Mouse (Mus musculus): ENCODE data around the gene Fut8. TPM values are rescaled to one million over a fixed set of nuclear protein-coding genes. Genes with fewer than 3 reads are reported as not detected.

Fut8 gene
- polyA plus RNA-seq, 1 experiment from 2014 or later = 69.5 TPM

- H3K9ac ChIP-seq (ENCODE audit: low read depth, low read length) = no peak overlapping the region
- ATAC-seq = no peak
- H3K27me3 ChIP-seq (ENCODE audit: control insufficient read depth, insufficient read depth, low read depth, low read length) = no peaks in the 10 kb centered on the region
- H3K4me1 ChIP-seq (ENCODE audit: control insufficient read depth, insufficient read depth, low read length) = no peaks in the 10 kb centered on the region
- H3K27ac ChIP-seq (ENCODE audit: low read length) = no peak overlapping the region
- H3K4me2 ChIP-seq (ENCODE audit: low read length) = no peak overlapping the region
- no peaks in the 10 kb centered on the region for H3K9me3 ChIP-seq (replicated peaks; ENCODE audit: control insufficient read depth, low read length, poor library complexity, severe bottlenecking)
- H3K4me3 ChIP-seq (ENCODE audit: low read depth, low read length) = no peak overlapping the region
- H3K36me3 ChIP-seq (ENCODE audit: control insufficient read depth, insufficient read depth, low read length) = no peaks in the 10 kb centered on the region
- WGBS = 43% methylated on average over 2 of the region's 2 CpGs
These were observed 198.8 kb downstream of the Fut8 start for GRCm38 (mm10) chr12:77436733-77437132.

- no peak overlapping the region for H3K4me3 ChIP-seq (ENCODE audit: low read depth, low read length)
- H3K9ac ChIP-seq (ENCODE audit: low read depth, low read length) = no peak overlapping the region
- no peaks in the 10 kb centered on the region for H3K9me3 ChIP-seq (replicated peaks; ENCODE audit: control insufficient read depth, low read length, poor library complexity, severe bottlenecking)
- ATAC-seq = no peak
- no peak overlapping the region for H3K4me2 ChIP-seq (ENCODE audit: low read length)
- H3K27ac ChIP-seq (ENCODE audit: low read length) = no peak overlapping the region
- no peaks in the 10 kb centered on the region for H3K27me3 ChIP-seq (ENCODE audit: control insufficient read depth, insufficient read depth, low read depth, low read length)
- WGBS = 84% methylated on average over 2 of the region's 2 CpGs
- peaks cover 3% of the 10 kb centered on the region for H3K36me3 ChIP-seq (ENCODE audit: control insufficient read depth, insufficient read depth, low read length)
- peaks cover 4% of the 10 kb centered on the region; the same call in 1 of the 2 replicates for H3K4me1 ChIP-seq (ENCODE audit: control insufficient read depth, insufficient read depth, low read length)
These were observed 212.9 kb downstream of the Fut8 start for GRCm38 (mm10) chr12:77450816-77451215.

GRCm38 (mm10) chr12:77466178-77466577 is 228.3 kb downstream of the Fut8 start:
- WGBS = 92% methylated on average over 1 of the region's 1 CpGs
- Histone ChIP-seq H3K36me3 (ENCODE audit: control insufficient read depth, insufficient read depth, low read length) (no peaks in the 10 kb centered on the region), H3K27ac (ENCODE audit: low read length) (no peak overlapping the region), H3K27me3 (ENCODE audit: control insufficient read depth, insufficient read depth, low read depth, low read length) (no peaks in the 10 kb centered on the region), H3K9ac (ENCODE audit: low read depth, low read length) (no peak overlapping the region), H3K9me3 (replicated peaks; ENCODE audit: control insufficient read depth, low read length, poor library complexity, severe bottlenecking) (no peaks in the 10 kb centered on the region), H3K4me3 (ENCODE audit: low read depth, low read length) (no peak overlapping the region), H3K4me1 (ENCODE audit: control insufficient read depth, insufficient read depth, low read length) (no peaks in the 10 kb centered on the region), H3K4me2 (ENCODE audit: low read length) (no peak overlapping the region)
- ATAC-seq = no peak

DNA sequence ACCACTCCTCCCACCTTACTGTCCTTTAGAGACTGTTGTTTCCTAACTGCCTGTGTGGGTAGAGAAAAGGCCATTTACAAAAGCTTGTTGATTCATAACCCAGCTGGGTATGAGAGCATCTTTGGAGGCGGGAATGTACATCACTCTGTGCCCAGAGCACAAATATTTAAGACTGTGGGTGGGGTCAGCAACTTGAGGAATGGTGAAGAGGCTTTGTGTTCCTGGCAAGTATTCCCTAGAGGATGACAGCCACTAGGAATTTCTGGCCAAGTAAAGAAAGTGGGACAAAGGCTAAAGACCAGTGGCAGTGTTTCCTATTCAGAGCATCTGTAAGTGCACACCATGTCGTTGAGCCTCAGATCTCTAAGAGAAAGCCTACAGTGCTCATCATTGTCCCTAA is 242.0 kb downstream of the Fut8 start:
- Histone ChIP-seq H3K9ac (ENCODE audit: low read depth, low read length) (no peak overlapping the region), H3K4me2 (ENCODE audit: low read length) (no peak overlapping the region), H3K36me3 (ENCODE audit: control insufficient read depth, insufficient read depth, low read length) (no peaks in the 10 kb centered on the region), H3K4me1 (ENCODE audit: control insufficient read depth, insufficient read depth, low read length) (no peaks in the 10 kb centered on the region), H3K4me3 (ENCODE audit: low read depth, low read length) (no peak overlapping the region), H3K27ac (ENCODE audit: low read length) (no peak overlapping the region), H3K27me3 (ENCODE audit: control insufficient read depth, insufficient read depth, low read depth, low read length) (no peaks in the 10 kb centered on the region), H3K9me3 (replicated peaks; ENCODE audit: control insufficient read depth, low read length, poor library complexity, severe bottlenecking) (no peaks in the 10 kb centered on the region)
- 75% methylated on average over 2 of the region's 2 CpGs for WGBS
- ATAC-seq = no peak

- no peaks in the 10 kb centered on the region for H3K36me3 ChIP-seq (ENCODE audit: control insufficient read depth, insufficient read depth, low read length)
- no peaks in the 10 kb centered on the region for H3K4me1 ChIP-seq (ENCODE audit: control insufficient read depth, insufficient read depth, low read length)
- H3K9ac ChIP-seq (ENCODE audit: low read depth, low read length) = no peak overlapping the region
- no peaks in the 10 kb centered on the region for H3K9me3 ChIP-seq (replicated peaks; ENCODE audit: control insufficient read depth, low read length, poor library complexity, severe bottlenecking)
- WGBS = 97% methylated on average over 1 of the region's 1 CpGs
- no peak overlapping the region for H3K4me3 ChIP-seq (ENCODE audit: low read depth, low read length)
- no peaks in the 10 kb centered on the region for H3K27me3 ChIP-seq (ENCODE audit: control insufficient read depth, insufficient read depth, low read depth, low read length)
- no peak overlapping the region for H3K4me2 ChIP-seq (ENCODE audit: low read length)
- ATAC-seq = no peak
- H3K27ac ChIP-seq (ENCODE audit: low read length) = no peak overlapping the region
These were observed 243.2 kb downstream of the Fut8 start for GRCm38 (mm10) chr12:77481153-77481552.

DNA sequence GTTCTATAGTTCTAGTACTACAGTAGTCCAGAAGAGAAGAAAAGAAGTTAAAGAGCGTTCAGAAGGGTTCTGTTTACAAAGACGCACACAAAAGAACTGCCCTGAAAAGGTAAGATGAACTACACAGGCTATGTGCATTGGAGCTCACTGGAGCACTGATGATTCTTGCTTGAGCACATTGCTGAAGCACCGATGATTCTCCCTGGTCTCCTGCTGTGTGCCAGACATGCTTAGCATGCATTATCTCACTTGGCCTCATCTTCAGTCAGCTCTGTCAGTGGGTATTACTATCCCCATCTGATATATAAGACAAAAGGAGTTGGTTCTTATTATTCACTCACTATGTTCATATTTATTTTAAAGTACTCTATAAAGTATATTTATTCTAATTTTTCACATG is 243.9 kb downstream of the Fut8 start:
- Histone ChIP-seq H3K4me2 (ENCODE audit: low read length) (no peak overlapping the region), H3K9me3 (replicated peaks; ENCODE audit: control insufficient read depth, low read length, poor library complexity, severe bottlenecking) (no peaks in the 10 kb centered on the region), H3K9ac (ENCODE audit: low read depth, low read length) (no peak overlapping the region), H3K4me1 (ENCODE audit: control insufficient read depth, insufficient read depth, low read length) (no peaks in the 10 kb centered on the region), H3K36me3 (ENCODE audit: control insufficient read depth, insufficient read depth, low read length) (no peaks in the 10 kb centered on the region), H3K27ac (ENCODE audit: low read length) (no peak overlapping the region), H3K4me3 (ENCODE audit: low read depth, low read length) (no peak overlapping the region), H3K27me3 (ENCODE audit: control insufficient read depth, insufficient read depth, low read depth, low read length) (no peaks in the 10 kb centered on the region)
- ATAC-seq = no peak
- 38% methylated on average over 3 of the region's 3 CpGs for WGBS

DNA sequence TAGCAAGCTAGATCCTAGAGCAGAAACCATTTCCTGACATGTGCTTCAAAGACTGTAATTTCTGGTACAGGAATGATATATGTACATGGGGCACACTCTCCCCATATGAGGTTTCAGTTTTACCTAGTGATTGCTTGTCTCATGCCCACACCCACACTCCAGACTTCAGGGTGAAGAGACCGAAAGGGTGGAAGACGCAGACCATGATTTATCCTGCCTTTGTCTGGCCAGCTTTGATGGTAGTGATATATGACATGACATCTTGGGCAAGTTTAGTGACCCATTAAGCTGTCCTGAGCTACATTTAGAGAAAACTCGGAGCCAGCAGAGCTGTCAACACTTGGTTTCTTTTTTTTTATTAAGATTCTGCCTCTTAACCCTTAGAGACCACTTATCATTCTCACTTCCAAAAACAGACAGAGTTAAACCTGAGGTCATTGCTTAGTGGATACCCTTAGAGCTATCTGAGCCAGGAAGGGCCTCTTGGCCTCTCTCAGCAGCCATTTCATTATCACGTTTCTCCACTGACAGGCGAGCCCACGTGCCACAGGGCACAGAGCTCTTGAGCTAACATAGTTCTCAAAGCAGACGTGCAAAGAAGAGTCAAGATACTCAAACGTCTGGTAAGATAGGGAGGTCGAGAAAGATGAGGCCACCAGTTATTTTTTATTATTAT is 245.4 kb downstream of the Fut8 start:
- Histone ChIP-seq H3K4me1 (ENCODE audit: control insufficient read depth, insufficient read depth, low read length) (no peaks in the 10 kb centered on the region), H3K4me3 (ENCODE audit: low read depth, low read length) (no peak overlapping the region), H3K4me2 (ENCODE audit: low read length) (no peak overlapping the region), H3K36me3 (ENCODE audit: control insufficient read depth, insufficient read depth, low read length) (no peaks in the 10 kb centered on the region), H3K9me3 (replicated peaks; ENCODE audit: control insufficient read depth, low read length, poor library complexity, severe bottlenecking) (no peaks in the 10 kb centered on the region), H3K27me3 (ENCODE audit: control insufficient read depth, insufficient read depth, low read depth, low read length) (no peaks in the 10 kb centered on the region), H3K9ac (ENCODE audit: low read depth, low read length) (no peak overlapping the region), H3K27ac (ENCODE audit: low read length) (no peak overlapping the region)
- 70% methylated on average over 9 of the region's 9 CpGs for WGBS
- ATAC-seq = no peak

- Histone ChIP-seq H3K27ac (ENCODE audit: low read length) (no peak overlapping the region), H3K9ac (ENCODE audit: low read depth, low read length) (no peak overlapping the region), H3K27me3 (ENCODE audit: control insufficient read depth, insufficient read depth, low read depth, low read length) (no peaks in the 10 kb centered on the region), H3K36me3 (ENCODE audit: control insufficient read depth, insufficient read depth, low read length) (no peaks in the 10 kb centered on the region), H3K4me2 (ENCODE audit: low read length) (no peak overlapping the region), H3K4me3 (ENCODE audit: low read depth, low read length) (no peak overlapping the region), H3K9me3 (replicated peaks; ENCODE audit: control insufficient read depth, low read length, poor library complexity, severe bottlenecking) (no peaks in the 10 kb centered on the region), H3K4me1 (ENCODE audit: control insufficient read depth, insufficient read depth, low read length) (no peaks in the 10 kb centered on the region)
- ATAC-seq = no peak
- 87% methylated on average over 3 of the region's 3 CpGs for WGBS
These were observed 246.8 kb downstream of the Fut8 start for GRCm38 (mm10) chr12:77484761-77485160.

GRCm38 (mm10) chr12:77491478-77491877 is 253.6 kb downstream of the Fut8 start:
- 81% methylated on average over 3 of the region's 3 CpGs for WGBS
- Histone ChIP-seq H3K27me3 (ENCODE audit: control insufficient read depth, insufficient read depth, low read depth, low read length) (no peaks in the 10 kb centered on the region), H3K27ac (ENCODE audit: low read length) (no peak overlapping the region)

More at GRCm38 (mm10) chr12:77491478-77491877, 253.6 kb downstream of the Fut8 start:
- no peaks in the 10 kb centered on the region for H3K9me3 ChIP-seq (replicated peaks; ENCODE audit: control insufficient read depth, low read length, poor library complexity, severe bottlenecking)
- no peaks in the 10 kb centered on the region for H3K36me3 ChIP-seq (ENCODE audit: control insufficient read depth, insufficient read depth, low read length)
- no peak overlapping the region for H3K9ac ChIP-seq (ENCODE audit: low read depth, low read length)
- ATAC-seq = no peak
- no peak overlapping the region for H3K4me3 ChIP-seq (ENCODE audit: low read depth, low read length)
- 0 out of 2 replicates have a peak, but pooled peaks cover 2% of the 10 kb centered on the region for H3K4me1 ChIP-seq (ENCODE audit: control insufficient read depth, insufficient read depth, low read length)
- no peak overlapping the region for H3K4me2 ChIP-seq (ENCODE audit: low read length)

All from midbrain, embryonic 16.5 days (tissue).